Mouse (Mus musculus): ENCODE results near the gene Dcxr. TPM values are rescaled to one million over a fixed set of nuclear protein-coding genes. Genes with fewer than 3 reads are reported as not detected.
A peak's percentile ranks its signal among the peaks of the same experiment; 100 is the strongest.

Gene Dcxr
- polyA plus RNA-seq, 1 experiment, result 15.4 TPM

- peak overlapping the region; percentile 80 for H3ac ChIP-seq (ENCODE audit: control insufficient read depth, insufficient read length, low read depth)
- H3K4me3 ChIP-seq (ENCODE audit: insufficient read depth, poor library complexity, severe bottlenecking), result peak overlapping the region; percentile 53
- H3K36me3 ChIP-seq (ENCODE audit: control insufficient read depth, insufficient read depth), result peaks cover 37% of the 10 kb centered on the region
- H3K79me3 ChIP-seq (ENCODE audit: low read depth), result no peaks in the 10 kb centered on the region
- H3K79me2 ChIP-seq (ENCODE audit: control insufficient read depth, insufficient read depth), result no peaks in the 10 kb centered on the region
- no peaks in the 10 kb centered on the region for H3K27me3 ChIP-seq (ENCODE audit: control insufficient read depth, insufficient read depth, insufficient read length)
- peak; percentile 89 for TF ChIP-seq CTCF (IDR thresholded peaks at IDR 0.05; ENCODE audit: control insufficient read depth, insufficient read depth, insufficient read length)
- TF ChIP-seq MYOG (IDR thresholded peaks at IDR 0.05; ENCODE audit: control insufficient read depth, extremely low read depth, insufficient read length), result no peak
These were observed 14.1 kb downstream of the Dcxr start for GRCm38 (mm10) chr11:120712771-120713568.

- Histone ChIP-seq H3K79me2 (ENCODE audit: control insufficient read depth, insufficient read depth) (no peaks in the 10 kb centered on the region), H3K36me3 (ENCODE audit: control insufficient read depth, insufficient read depth) (peaks cover 29% of the 10 kb centered on the region), H3ac (ENCODE audit: control insufficient read depth, insufficient read length, low read depth) (no peak overlapping the region), H3K79me3 (ENCODE audit: low read depth) (no peaks in the 10 kb centered on the region), H3K4me3 (ENCODE audit: insufficient read depth, poor library complexity, severe bottlenecking) (no peak overlapping the region), H3K27me3 (ENCODE audit: control insufficient read depth, insufficient read depth, insufficient read length) (no peaks in the 10 kb centered on the region)
- TF ChIP-seq MYOG (IDR thresholded peaks at IDR 0.05; ENCODE audit: control insufficient read depth, extremely low read depth, insufficient read length) (no peak), USF1 (IDR thresholded peaks at IDR 0.05; ENCODE audit: low read depth) (no peak), MYOD1 (IDR thresholded peaks at IDR 0.05; ENCODE audit: control insufficient read depth, insufficient read length, low read depth) (no peak), CTCF (IDR thresholded peaks at IDR 0.05; ENCODE audit: control insufficient read depth, insufficient read depth, insufficient read length) (no peak), MAX (IDR thresholded peaks at IDR 0.05) (no peak), CEBPB (IDR thresholded peaks at IDR 0.05; ENCODE audit: low read depth) (no peak), FOSL1 (IDR thresholded peaks at IDR 0.05; ENCODE audit: insufficient read depth, low read length, poor library complexity, severe bottlenecking) (no peak)
These were observed 15.0 kb downstream of the Dcxr start for GRCm38 (mm10) chr11:120711980-120712604.

- Histone ChIP-seq H3K4me3 (ENCODE audit: insufficient read depth, poor library complexity, severe bottlenecking) (no peak overlapping the region), H3K79me3 (ENCODE audit: low read depth) (no peaks in the 10 kb centered on the region), H3K27me3 (ENCODE audit: control insufficient read depth, insufficient read depth, insufficient read length) (no peaks in the 10 kb centered on the region), H3K36me3 (ENCODE audit: control insufficient read depth, insufficient read depth) (peaks cover 23% of the 10 kb centered on the region), H3K79me2 (ENCODE audit: control insufficient read depth, insufficient read depth) (no peaks in the 10 kb centered on the region), H3ac (ENCODE audit: control insufficient read depth, insufficient read length, low read depth) (no peak overlapping the region)
- TF ChIP-seq CEBPB (IDR thresholded peaks at IDR 0.05; ENCODE audit: low read depth), result no peak
- TF ChIP-seq MYOG (IDR thresholded peaks at IDR 0.05; ENCODE audit: control insufficient read depth, extremely low read depth, insufficient read length), result no peak
- no peak for TF ChIP-seq USF1 (IDR thresholded peaks at IDR 0.05; ENCODE audit: low read depth)
- TF ChIP-seq FOSL1 (IDR thresholded peaks at IDR 0.05; ENCODE audit: insufficient read depth, low read length, poor library complexity, severe bottlenecking), result no peak
- no peak for TF ChIP-seq MYOD1 (IDR thresholded peaks at IDR 0.05; ENCODE audit: control insufficient read depth, insufficient read length, low read depth)
- TF ChIP-seq CTCF (IDR thresholded peaks at IDR 0.05; ENCODE audit: control insufficient read depth, insufficient read depth, insufficient read length), result no peak
- TF ChIP-seq MAX (IDR thresholded peaks at IDR 0.05), result no peak
These were observed 16.4 kb downstream of the Dcxr start for GRCm38 (mm10) chr11:120710672-120711071.

DNA sequence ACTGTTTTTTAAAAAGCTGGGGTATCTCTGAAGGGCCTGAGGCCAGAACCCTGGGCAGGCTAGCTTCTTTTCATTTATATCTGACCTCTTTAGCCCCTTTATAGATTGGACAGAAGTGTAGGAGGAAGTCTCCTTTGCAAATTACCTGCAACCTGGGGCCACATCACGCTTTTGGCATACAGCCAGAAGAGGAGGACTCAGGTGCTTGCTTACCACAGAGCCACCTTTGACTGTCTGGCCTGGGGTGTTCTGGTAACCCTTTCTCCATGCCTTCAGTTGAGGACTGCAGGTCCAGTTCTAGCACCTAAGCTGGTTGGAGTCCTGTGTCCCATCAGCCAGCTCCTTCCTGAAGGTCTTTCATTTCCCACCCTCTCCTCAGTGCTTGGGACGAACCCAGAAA lies 17.5 kb downstream of the Dcxr start:
- Histone ChIP-seq H3K4me3 (ENCODE audit: insufficient read depth, poor library complexity, severe bottlenecking) (no peak overlapping the region), H3ac (ENCODE audit: control insufficient read depth, insufficient read length, low read depth) (no peak overlapping the region), H3K36me3 (ENCODE audit: control insufficient read depth, insufficient read depth) (peaks cover 21% of the 10 kb centered on the region), H3K27me3 (ENCODE audit: control insufficient read depth, insufficient read depth, insufficient read length) (no peaks in the 10 kb centered on the region), H3K79me2 (ENCODE audit: control insufficient read depth, insufficient read depth) (no peaks in the 10 kb centered on the region), H3K79me3 (ENCODE audit: low read depth) (no peaks in the 10 kb centered on the region)
- TF ChIP-seq MYOD1 (IDR thresholded peaks at IDR 0.05; ENCODE audit: control insufficient read depth, insufficient read length, low read depth) (no peak), FOSL1 (IDR thresholded peaks at IDR 0.05; ENCODE audit: insufficient read depth, low read length, poor library complexity, severe bottlenecking) (no peak), MYOG (IDR thresholded peaks at IDR 0.05; ENCODE audit: control insufficient read depth, extremely low read depth, insufficient read length) (no peak), MAX (IDR thresholded peaks at IDR 0.05) (no peak), CEBPB (IDR thresholded peaks at IDR 0.05; ENCODE audit: low read depth) (no peak), CTCF (IDR thresholded peaks at IDR 0.05; ENCODE audit: control insufficient read depth, insufficient read depth, insufficient read length) (no peak), USF1 (IDR thresholded peaks at IDR 0.05; ENCODE audit: low read depth) (no peak)

GRCm38 (mm10) chr11:120707969-120708368 lies 19.1 kb downstream of the Dcxr start:
- Histone ChIP-seq H3K27me3 (ENCODE audit: control insufficient read depth, insufficient read depth, insufficient read length) (no peaks in the 10 kb centered on the region), H3ac (ENCODE audit: control insufficient read depth, insufficient read length, low read depth) (no peak overlapping the region), H3K4me3 (ENCODE audit: insufficient read depth, poor library complexity, severe bottlenecking) (no peak overlapping the region), H3K79me2 (ENCODE audit: control insufficient read depth, insufficient read depth) (no peaks in the 10 kb centered on the region), H3K79me3 (ENCODE audit: low read depth) (no peaks in the 10 kb centered on the region), H3K36me3 (ENCODE audit: control insufficient read depth, insufficient read depth) (peaks cover 26% of the 10 kb centered on the region)
- TF ChIP-seq FOSL1 (IDR thresholded peaks at IDR 0.05; ENCODE audit: insufficient read depth, low read length, poor library complexity, severe bottlenecking) (no peak), USF1 (IDR thresholded peaks at IDR 0.05; ENCODE audit: low read depth) (no peak), MAX (IDR thresholded peaks at IDR 0.05) (no peak), CEBPB (IDR thresholded peaks at IDR 0.05; ENCODE audit: low read depth) (no peak), MYOD1 (IDR thresholded peaks at IDR 0.05; ENCODE audit: control insufficient read depth, insufficient read length, low read depth) (no peak), MYOG (IDR thresholded peaks at IDR 0.05; ENCODE audit: control insufficient read depth, extremely low read depth, insufficient read length) (no peak), CTCF (IDR thresholded peaks at IDR 0.05; ENCODE audit: control insufficient read depth, insufficient read depth, insufficient read length) (no peak)

Measured in C2C12 (cell line).